Mouse (Mus musculus): ENCODE results near the gene Pcp2.

Pcp2 gene

GRCm38 (mm10) chr8:3625445-3625844 lies at the start of gene Pcp2:
TSS of gene Pcp2 (minus strand) at chr8:3625545.
- no peak for DNase-seq

DNA sequence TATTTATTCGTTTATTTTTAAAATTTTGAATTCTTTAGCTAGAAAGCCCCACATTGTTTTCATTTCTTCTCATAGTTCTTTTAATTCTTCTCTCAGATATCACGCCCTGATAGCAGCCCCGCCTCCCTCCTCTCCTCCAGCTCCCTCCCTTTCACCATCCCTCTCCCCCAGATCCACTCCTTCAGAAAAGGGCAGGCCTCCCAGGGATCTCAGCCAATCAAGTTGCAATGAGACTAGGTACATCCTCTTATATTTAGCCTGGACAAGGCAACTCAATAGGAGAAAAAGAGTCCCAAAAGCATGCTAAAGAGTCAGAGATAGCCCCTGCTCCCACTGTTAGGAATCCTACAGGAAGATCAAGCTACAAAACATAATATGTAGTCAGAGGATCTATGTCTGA lies 49.3 kb upstream of the Pcp2 start:
- no peak for DNase-seq

- peak; percentile 90 for DNase-seq
Measured at GRCm38 (mm10) chr8:3671980-3672491, 46.7 kb upstream of the Pcp2 start, which contains the start of gene Fcor. TSS of gene Fcor (minus strand) at chr8:3672362.

DNA sequence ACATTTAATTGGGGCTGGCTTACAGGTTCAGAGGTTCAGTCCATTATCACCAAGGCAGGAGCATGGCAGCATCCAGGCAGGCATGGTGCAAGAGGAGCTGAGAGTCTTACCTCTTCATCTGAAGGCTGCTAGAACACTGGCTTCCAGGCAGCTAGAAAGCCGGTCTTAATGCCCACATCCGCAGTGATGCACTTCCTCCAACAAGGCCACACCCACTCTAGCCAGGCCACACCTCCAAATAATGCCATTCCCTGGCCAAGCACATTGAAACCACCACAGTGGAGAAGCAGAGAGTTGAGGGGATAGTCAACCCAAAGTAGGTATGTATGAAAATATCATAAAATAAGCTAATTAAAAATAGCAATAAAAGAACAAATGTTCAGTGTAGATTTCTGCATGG lies 45.0 kb upstream of the Pcp2 start:
- DNase-seq, result no peak

DNA sequence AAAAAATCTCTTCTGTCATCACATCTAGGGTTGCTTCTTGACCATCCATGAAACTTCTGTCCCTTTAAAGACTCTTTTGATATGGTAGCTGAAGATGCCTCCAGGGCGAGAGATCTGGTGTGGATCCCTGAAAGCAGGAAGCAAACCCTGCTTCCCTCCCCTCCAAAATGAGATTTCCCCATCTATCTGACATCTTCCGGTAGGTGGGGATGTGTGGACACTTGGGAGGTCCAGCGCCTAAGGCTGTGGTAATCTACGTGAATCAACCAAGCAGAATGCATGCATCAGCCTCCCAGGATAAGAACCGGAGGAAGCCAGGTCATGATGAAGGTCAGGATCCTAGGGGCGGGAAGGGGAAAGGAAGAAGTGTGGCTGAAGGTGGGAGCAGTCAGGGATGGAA lies 40.2 kb upstream of the Pcp2 start, which contains the start of gene Mcemp1:
TSS of gene Mcemp1 (plus strand) at position 248 of the 400 bp plus-strand sequence.
- no peak for DNase-seq

DNA sequence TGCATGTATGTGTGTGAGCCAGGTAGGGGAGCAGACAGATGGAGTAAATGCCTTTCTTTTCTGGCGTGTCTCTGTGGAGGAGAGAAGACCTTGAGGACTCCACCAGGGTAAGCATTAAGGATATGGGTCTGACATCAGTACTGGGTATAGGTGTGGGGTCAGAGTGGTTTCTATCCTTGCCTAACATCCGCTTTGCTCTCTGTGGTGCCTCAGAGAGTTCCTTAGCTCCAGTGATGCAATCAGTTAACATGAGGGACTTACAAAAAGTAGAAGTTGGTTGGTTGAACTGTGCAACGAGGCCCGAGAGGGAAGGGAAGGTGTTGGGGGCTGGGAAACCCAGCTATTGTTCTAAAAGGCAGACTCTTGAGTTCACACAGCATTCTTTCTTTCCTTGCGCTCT lies 39.1 kb upstream of the Pcp2 start:
- DNase-seq, result no peak

DNA sequence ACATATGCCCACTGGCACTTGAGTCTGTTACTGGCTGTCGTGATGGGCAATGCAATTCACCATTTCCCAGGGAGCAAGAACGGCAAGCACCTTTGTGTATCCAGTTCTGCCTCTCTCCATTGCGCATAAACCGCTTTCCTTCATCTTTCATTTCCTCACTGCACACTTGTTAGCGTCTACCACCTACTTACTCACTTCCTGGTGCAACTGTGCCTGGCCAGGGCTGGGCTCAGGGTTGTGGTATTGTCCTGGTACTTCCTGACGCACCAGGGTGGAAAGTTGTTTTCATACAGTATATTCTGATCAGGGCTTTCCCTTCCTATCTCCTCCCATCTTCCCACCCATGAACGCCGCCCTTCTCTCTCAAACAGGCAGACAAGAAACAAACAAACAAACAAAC lies 35.5 kb upstream of the Pcp2 start:
- no peak for DNase-seq

DNA sequence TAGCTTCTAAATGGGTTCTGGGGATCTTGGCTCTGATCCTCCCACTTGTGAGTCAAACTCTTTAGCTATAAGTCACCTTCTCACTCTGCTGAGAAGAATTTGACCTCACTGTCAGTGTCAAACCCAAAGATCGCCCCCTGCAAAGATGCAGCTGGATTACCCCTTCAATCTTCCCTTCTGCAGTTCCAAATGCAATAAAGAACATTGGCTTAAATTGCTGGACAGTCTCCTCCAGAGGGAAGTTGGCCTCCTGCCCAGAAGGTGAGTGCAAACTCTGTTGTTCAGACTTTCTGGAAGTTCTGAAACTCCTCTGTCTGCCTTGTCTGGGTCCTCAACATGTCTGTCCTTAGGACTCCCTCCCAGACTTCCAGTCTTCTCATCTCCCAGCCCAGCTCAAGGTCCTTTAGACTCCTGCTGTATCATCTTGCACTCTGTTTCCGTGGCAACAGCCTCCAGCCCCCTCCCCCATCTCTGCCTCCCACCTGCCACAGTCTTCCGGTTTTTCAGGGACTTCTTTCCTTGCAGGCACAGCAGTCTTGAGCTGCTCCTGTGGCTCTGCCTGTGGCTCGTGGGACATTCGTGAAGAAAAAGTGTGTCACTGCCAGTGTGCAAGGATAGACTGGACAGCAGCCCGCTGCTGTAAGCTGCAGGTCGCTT lies 31.5 kb upstream of the Pcp2 start:
- DNase-seq, result peak in 1 of 2 experiments; percentile 18

GRCm38 (mm10) chr8:3655526-3655925 lies 30.2 kb upstream of the Pcp2 start, which contains the start of gene Retn:
TSS of gene Retn (plus strand) at chr8:3655770.
- no peak for DNase-seq

GRCm38 (mm10) chr8:3654726-3655508 lies 29.6 kb upstream of the Pcp2 start:
- DNase-seq, result no peak

GRCm38 (mm10) chr8:3652845-3653244 lies 27.5 kb upstream of the Pcp2 start:
- DNase-seq, result no peak

GRCm38 (mm10) chr8:3648990-3649389 lies 23.6 kb upstream of the Pcp2 start:
- no peak for DNase-seq

DNA sequence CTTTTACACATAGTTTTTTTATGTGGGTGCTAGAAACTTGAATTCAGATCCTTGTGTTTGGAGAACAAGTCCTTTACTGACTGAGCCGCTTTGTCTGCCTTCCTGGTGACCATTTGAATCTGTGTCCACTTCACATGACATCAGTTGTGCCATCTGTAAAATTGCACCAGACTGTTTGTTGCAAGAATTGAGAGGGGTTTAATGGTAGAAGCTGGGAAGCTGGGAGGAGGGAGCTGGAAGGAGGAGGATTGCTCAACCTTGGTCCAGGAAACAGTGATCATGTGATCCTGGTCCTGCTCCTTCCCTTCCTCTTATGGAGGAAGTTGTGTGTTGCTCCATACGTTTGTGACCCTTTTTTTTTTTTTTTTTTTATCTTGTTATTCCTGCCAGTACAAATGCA lies 22.9 kb upstream of the Pcp2 start:
- no peak for DNase-seq

DNA sequence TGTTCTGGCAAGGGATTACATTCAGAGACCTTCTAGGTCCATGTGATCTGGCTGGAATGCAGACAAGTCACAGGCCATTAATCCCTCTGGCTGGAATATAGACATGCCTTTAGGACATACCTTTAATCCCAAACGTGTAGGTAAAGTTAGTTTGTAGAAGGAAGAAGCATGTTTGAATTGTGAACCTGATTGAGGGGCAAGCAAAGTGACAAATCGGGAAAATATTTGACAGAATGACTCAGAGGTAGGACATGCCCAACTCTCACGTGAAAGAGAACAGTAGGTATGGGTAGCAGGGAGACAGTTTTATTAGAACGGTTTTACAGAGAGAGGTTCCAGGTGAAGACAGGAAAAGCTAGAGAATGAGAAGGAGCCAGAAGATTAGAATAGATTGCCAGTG lies 22.2 kb upstream of the Pcp2 start:
- DNase-seq, result no peak

- no peak for DNase-seq
Measured at GRCm38 (mm10) chr8:3646824-3647531, 21.6 kb upstream of the Pcp2 start.

GRCm38 (mm10) chr8:3645804-3646203 lies 20.5 kb upstream of the Pcp2 start:
- DNase-seq, result peak; percentile 61 to 76

- peak; percentile 42 to 61 for DNase-seq
Measured at GRCm38 (mm10) chr8:3631478-3631875, 6.1 kb upstream of the Pcp2 start.

GRCm38 (mm10) chr8:3630647-3631477 lies 5.5 kb upstream of the Pcp2 start, which contains the start of gene Stxbp2:
TSS of gene Stxbp2 (plus strand) at chr8:3630955.
- peak; percentile 83 to 90 for DNase-seq

GRCm38 (mm10) chr8:3628014-3628413 lies 2.7 kb upstream of the Pcp2 start:
- DNase-seq, result peak; percentile 44 to 56

- no peak for DNase-seq
Measured at GRCm38 (mm10) chr8:3626971-3627370, 1.6 kb upstream of the Pcp2 start.

DNA sequence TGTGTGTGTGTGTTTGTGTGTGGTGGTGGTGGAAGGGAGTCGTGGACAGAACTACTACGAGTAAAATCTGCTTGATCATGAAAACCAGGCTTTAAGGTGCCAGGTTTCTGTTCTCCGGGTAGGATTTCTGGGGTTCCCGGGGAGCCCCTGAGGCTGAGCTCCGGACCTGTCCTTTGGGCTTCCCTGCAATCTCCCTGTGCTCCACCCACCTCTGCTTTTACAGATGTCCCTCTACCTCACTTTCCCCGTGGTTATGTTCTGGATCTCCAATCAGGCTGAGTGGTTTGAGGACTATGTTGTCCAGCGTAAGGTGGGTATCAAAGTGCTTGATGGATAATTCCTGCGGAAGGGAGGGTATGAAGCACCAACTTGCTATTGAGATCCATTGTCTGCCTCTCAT lies 3.2 kb downstream of the Pcp2 start:
- DNase-seq, result no peak

All from kidney, postnatal 4 days (tissue).